Mouse (Mus musculus) forebrain, embryonic 10.5 days (tissue): ENCODE results near the gene Gbp2b. TPM values are rescaled to one million over a fixed set of nuclear protein-coding genes. Genes with fewer than 3 reads are reported as not detected.
"Not testable (repeated sequence)": the region's sequence is repeated elsewhere in the genome, so short reads cannot be mapped to it uniquely, and the experiment has no call there.

Experiments used
- DNase-seq: peaks from one replicate; pipeline ENCODE4 v3.0.0-alpha.2; 2017; ENCODE audit warnings: low spot score; ENCODE audit errors: extremely low spot score
- H3K27ac ChIP-seq: fragments of 300-500 bp; sonication (generic); 2 replicates; pipeline ENCODE4 v1.5.1; 2016; ENCODE audit warnings: mild to moderate bottlenecking
- H3K27me3 ChIP-seq: fragments of 300-500 bp; sonication (generic); 2 replicates; pipeline ENCODE4 v1.6.1; 2016; ENCODE audit warnings: mild to moderate bottlenecking; ENCODE audit not compliant: poor library complexity, severe bottlenecking
- H3K36me3 ChIP-seq: fragments of 300-500 bp; sonication (generic); replicated peaks from 2 replicates; pipeline ENCODE4 v1.6.1; 2016; ENCODE audit warnings: mild to moderate bottlenecking, moderate library complexity
- H3K4me1 ChIP-seq: fragments of 300-500 bp; sonication (generic); 2 replicates; pipeline ENCODE4 v1.6.1; 2016
- H3K4me3 ChIP-seq: fragments of 300-500 bp; sonication (generic); 2 replicates; pipeline ENCODE4 v1.5.1; 2016; ENCODE audit warnings: mild to moderate bottlenecking, moderate library complexity
- H3K9me3 ChIP-seq: fragments of 300-500 bp; sonication (generic); 2 replicates; pipeline ENCODE4 v1.6.1; 2016; ENCODE audit warnings: mild to moderate bottlenecking, moderate library complexity
- WGBS: fragments of 180-500 bp; shearing (Covaris S2); methylation state at CpG from one replicate; pipeline ENCODE4 v1.1.7; 2016; 5-methylcytosine and 5-hydroxymethylcytosine counted together
- microRNA-seq: library from miRNA; unstranded; fragments of <30 nt; microRNA quantifications from one replicate; pipeline ENCODE4, GENCODE M21; 2017
- polyA plus RNA-seq: library from polyadenylated mRNA; unstranded; fragments of >200 nt; fragmentation: Nextera tagmentation; extraction: Ambion mirVana; gene quantifications from 2 replicates; pipeline ENCODE4 v1.2.1, GENCODE M21; 2016

Gbp2b gene
- polyA plus RNA-seq, 1 experiment from 2014 or later, result not detected

- H3K27me3 ChIP-seq, H3K9me3 ChIP-seq, DNase-seq, H3K27ac ChIP-seq, H3K4me3 ChIP-seq, H3K36me3 ChIP-seq, H3K4me1 ChIP-seq: not testable (repeated sequence)
- 75% methylated on average over 7 of the region's 7 CpGs for WGBS
Measured at GRCm38 (mm10) chr3:142647836-142648235, 53.2 kb downstream of the Gbp2b start.

- no peaks in the 10 kb centered on the region for H3K4me1 ChIP-seq
- H3K27ac ChIP-seq, result no peak overlapping the region
- 31% methylated on average over 2 of the region's 2 CpGs for WGBS
- H3K27me3 ChIP-seq, result no peaks in the 10 kb centered on the region
- H3K36me3 ChIP-seq, result no peaks in the 10 kb centered on the region
- no peak overlapping the region for H3K4me3 ChIP-seq
- no peak for DNase-seq
- no peaks in the 10 kb centered on the region for H3K9me3 ChIP-seq
Measured at GRCm38 (mm10) chr3:142650205-142650604, 55.6 kb downstream of the Gbp2b start.

GRCm38 (mm10) chr3:142664723-142665122, 70.1 kb downstream of the Gbp2b start:
- H3K27me3 ChIP-seq, result no peaks in the 10 kb centered on the region
- WGBS, result 96% methylated on average over 8 of the region's 8 CpGs
- no peak overlapping the region for H3K27ac ChIP-seq
- H3K4me3 ChIP-seq, result no peak overlapping the region
- H3K4me1 ChIP-seq, result no peaks in the 10 kb centered on the region
- H3K36me3 ChIP-seq, result no peaks in the 10 kb centered on the region
- DNase-seq, result no peak
- H3K9me3 ChIP-seq, result peaks cover 16% of the 10 kb centered on the region

Small RNA genes within 50 kb of the gene (microRNA-seq; reads per million reads assigned to microRNA genes)
- gene Mir6381, result not detected

Other genes starting within 250 kb of the Gbp2b start
- gene Pdlim5, start 199.2 kb upstream of the Gbp2b start, polyA plus RNA-seq, result 21.8 TPM in 2 replicates
- gene Gbp5, start 100.9 kb upstream of the Gbp2b start, polyA plus RNA-seq, result not detected in 2 replicates
- 0.76 and 0.79 TPM in 2 replicates for gene Gbp7, start 64.5 kb upstream of the Gbp2b start, polyA plus RNA-seq
- 0.21 and 0.33 TPM in 2 replicates for gene Gbp3, start 34.8 kb upstream of the Gbp2b start, polyA plus RNA-seq
- 0.11 TPM in 1 of 2 replicates, not detected in the other for gene Gbp2, start 25.8 kb downstream of the Gbp2b start, polyA plus RNA-seq
- 11.1 and 13.2 TPM in 2 replicates for gene Kyat3, start 106.2 kb downstream of the Gbp2b start, polyA plus RNA-seq
- 87.3 and 88.2 TPM in 2 replicates for gene Gtf2b, start 170.2 kb downstream of the Gbp2b start, polyA plus RNA-seq